Mouse (Mus musculus) heart, postnatal 10 days (tissue): ENCODE measurements around the gene Dnmt3c. TPM values are rescaled to one million over a fixed set of nuclear protein-coding genes. Genes with fewer than 3 reads are reported as not detected.
"Not testable (repeated sequence)": the region's sequence is repeated elsewhere in the genome, so short reads cannot be mapped to it uniquely, and the experiment has no call there.

Experiments
- DNase-seq, 2 experiments: peaks; one replicate each; pipeline ENCODE4 v3.0.0; 2021
- intact Hi-C: fragments of 180-260 bp; cut with DNase I; formaldehyde crosslinking; loops from one replicate; pipeline ENCODE4 v1.15.1; 2025
- total RNA-seq, 2 experiments: library from RNA; stranded (reverse); gene quantifications; 2 replicates each; pipeline ENCODE4 v1.2.3; 2021

Dnmt3c gene
- total RNA-seq, 2 experiments from 2014 or later, result not detected

- intact Hi-C loops, result no loop called here
- peak; percentile 68 to 74 for DNase-seq
Observed at GRCm38 (mm10) chr2:153713227-153713626, 16.8 kb downstream of the Dnmt3c start.

GRCm38 (mm10) chr2:153717861-153718260 is 21.4 kb downstream of the Dnmt3c start:
- intact Hi-C loops, DNase-seq: not testable (repeated sequence)

- DNase-seq, result no peak
Observed at GRCm38 (mm10) chr2:153723098-153723497, 26.6 kb downstream of the Dnmt3c start.

GRCm38 (mm10) chr2:153724424-153724823 is 28.0 kb downstream of the Dnmt3c start:
- no peak for DNase-seq
- intact Hi-C loops, result no loop called here

More at GRCm38 (mm10) chr2:153723098-153723497, 26.6 kb downstream of the Dnmt3c start:
- intact Hi-C loops, result no loop called here

- DNase-seq, result no peak
- intact Hi-C loops, result no loop called here
Observed at GRCm38 (mm10) chr2:153724871-153725270, 28.4 kb downstream of the Dnmt3c start.

- intact Hi-C loops, result no loop called here
- no peak for DNase-seq
Observed at GRCm38 (mm10) chr2:153725291-153725690, 28.8 kb downstream of the Dnmt3c start.

GRCm38 (mm10) chr2:153734033-153734432 is 37.6 kb downstream of the Dnmt3c start:
- no peak for DNase-seq
- intact Hi-C loops, result no loop called here

- intact Hi-C loops, result no loop called here
- peak; percentile 100 for DNase-seq
Observed at GRCm38 (mm10) chr2:153740500-153741436, 44.3 kb downstream of the Dnmt3c start, which contains the start of gene Mapre1. Gene Mapre1 (plus strand): TSS chr2:153741274.

- no peak for DNase-seq
- intact Hi-C loops, result loop anchor here (2.0 kb wide), 1 partner anchor 37 kb away; the partner anchor contains the start of gene Efcab8
Observed at GRCm38 (mm10) chr2:153741437-153742065, 45.1 kb downstream of the Dnmt3c start.

GRCm38 (mm10) chr2:153747994-153748393 is 51.5 kb downstream of the Dnmt3c start:
- DNase-seq, result no peak
- intact Hi-C loops, result no loop called here

GRCm38 (mm10) chr2:153750363-153750762 is 53.9 kb downstream of the Dnmt3c start:
- intact Hi-C loops, result no loop called here
- DNase-seq, result peak; percentile 19

GRCm38 (mm10) chr2:153762121-153762520 is 65.7 kb downstream of the Dnmt3c start:
- intact Hi-C loops, result no loop called here
- no peak for DNase-seq

- intact Hi-C loops, result no loop called here
- no peak for DNase-seq
Observed at GRCm38 (mm10) chr2:153767484-153767883, 71.0 kb downstream of the Dnmt3c start.

- intact Hi-C loops, result no loop called here
Observed at GRCm38 (mm10) chr2:153768881-153769280, 72.4 kb downstream of the Dnmt3c start.

GRCm38 (mm10) chr2:153772950-153773349 is 76.5 kb downstream of the Dnmt3c start:
- DNase-seq, result no peak
- intact Hi-C loops, result no loop called here

More at GRCm38 (mm10) chr2:153768881-153769280, 72.4 kb downstream of the Dnmt3c start:
- no peak for DNase-seq

- intact Hi-C loops, result no loop called here
- no peak for DNase-seq
Observed at GRCm38 (mm10) chr2:153775472-153775871, 79.0 kb downstream of the Dnmt3c start.

- intact Hi-C loops, result loop anchor here (2.0 kb wide), 1 partner anchor 36 kb away; no protein-coding TSS in a partner anchor
- peak; percentile 81 to 82 for DNase-seq
Observed at GRCm38 (mm10) chr2:153778638-153779362, 82.3 kb downstream of the Dnmt3c start.
